Mouse (Mus musculus) MEL (cell line): Measurements from ENCODE around the gene Dpm2. TPM values are rescaled to one million over a fixed set of nuclear protein-coding genes. Genes with fewer than 3 reads are reported as not detected.

Experiments used
- DNase-seq: peaks from one replicate; pipeline ENCODE4 v3.0.0; 2011; ENCODE audit warnings: low read depth, low spot score
- H3K27ac ChIP-seq: 2 replicates; pipeline ENCODE4 v1.5.1; 2012; ENCODE audit warnings: low read depth, mild to moderate bottlenecking, control low read depth, low read length, moderate library complexity; ENCODE audit not compliant: control insufficient read depth
- H3K27me3 ChIP-seq, 2 experiments: fragments of 150-350 bp in 1 of 2; sonication (generic) in 1 of 2; 2 replicates each; pipeline ENCODE4 v1.6.1; 2012; ENCODE audit warnings: low read length in 2 of 2, mild to moderate bottlenecking in 2 of 2, improper control_type of control experiment in 1 of 2, moderate library complexity in 1 of 2; ENCODE audit not compliant: insufficient read depth in 2 of 2, control insufficient read depth in 1 of 2
- H3K36me3 ChIP-seq, 2 experiments: 2 replicates each; pipeline ENCODE4 v1.6.1; 2012 to 2014; ENCODE audit warnings: low read length in 2 of 2, improper control_type of control experiment in 1 of 2, inconsistent platforms in 1 of 2, mild to moderate bottlenecking in 1 of 2; ENCODE audit not compliant: insufficient read depth in 2 of 2, control insufficient read depth in 1 of 2
- H3K4me1 ChIP-seq, 2 experiments: fragments of 150-350 bp in 1 of 2; sonication (generic) in 1 of 2; 2 replicates each; pipeline ENCODE4 v1.6.1; 2012; ENCODE audit warnings: low read length in 2 of 2, improper control_type of control experiment in 1 of 2, mild to moderate bottlenecking in 1 of 2; ENCODE audit not compliant: insufficient read depth in 2 of 2, control insufficient read depth in 1 of 2
- H3K4me3 ChIP-seq, 2 experiments: fragments of 150-350 bp in 1 of 2; sonication (generic) in 1 of 2; 2 replicates each; pipeline ENCODE4 v1.5.1; 2012; ENCODE audit warnings: low read depth in 2 of 2, low read length in 2 of 2, mild to moderate bottlenecking in 2 of 2, moderate library complexity in 2 of 2, control low read depth in 1 of 2, improper control_type of control experiment in 1 of 2; ENCODE audit not compliant: control insufficient read depth in 1 of 2, insufficient read depth in 1 of 2
- H3K79me2 ChIP-seq: 2 replicates; pipeline ENCODE4 v1.6.1; 2012; ENCODE audit warnings: mild to moderate bottlenecking, low read length, moderate library complexity; ENCODE audit not compliant: control insufficient read depth, poor library complexity, insufficient read depth
- H3K9ac ChIP-seq: 2 replicates; pipeline ENCODE4 v1.6.1; 2012; ENCODE audit warnings: low read depth, mild to moderate bottlenecking, control low read depth, low read length, moderate library complexity; ENCODE audit not compliant: control insufficient read depth, poor library complexity, severe bottlenecking
- H3K9me3 ChIP-seq: fragments of 150-350 bp; sonication (generic); replicated peaks from 2 replicates; pipeline ENCODE4 v1.6.1; 2012; ENCODE audit warnings: mild to moderate bottlenecking, low read length, improper control_type of control experiment, moderate library complexity; ENCODE audit not compliant: insufficient read depth
- BHLHE40 ChIP-seq: IDR thresholded peaks from 2 replicates; pipeline ENCODE4 v1.6.1; 2012; ENCODE audit warnings: low read depth, mild to moderate bottlenecking, inconsistent platforms, low read length, improper control_type of control experiment, borderline replicate concordance
- EP300 ChIP-seq, 2 experiments: IDR thresholded peaks; 2 replicates each; pipeline ENCODE4 v1.6.1; 2011; ENCODE audit warnings: improper control_type of control experiment in 2 of 2, low read length in 2 of 2, low read depth in 1 of 2, mild to moderate bottlenecking in 1 of 2
- HCFC1 ChIP-seq: IDR thresholded peaks from 2 replicates; pipeline ENCODE4 v1.6.1; 2012; ENCODE audit warnings: low read depth, mild to moderate bottlenecking, inconsistent platforms, low read length, improper control_type of control experiment, moderate library complexity
- JUND ChIP-seq: IDR thresholded peaks from 2 replicates; pipeline ENCODE4 v1.6.1; 2011; ENCODE audit warnings: low read depth, mild to moderate bottlenecking, improper control_type of control experiment, low read length
- MAZ ChIP-seq: IDR thresholded peaks from 2 replicates; pipeline ENCODE4 v1.6.1; 2012; ENCODE audit warnings: low read depth, mild to moderate bottlenecking, inconsistent platforms, low read length, improper control_type of control experiment
- MYB ChIP-seq: IDR thresholded peaks from 2 replicates; pipeline ENCODE4 v1.6.1; 2011; ENCODE audit warnings: mild to moderate bottlenecking, low read depth, low read length, improper control_type of control experiment
- NELFE ChIP-seq: IDR thresholded peaks from 2 replicates; pipeline ENCODE4 v1.6.1; 2011; ENCODE audit warnings: low read depth, low read length, improper control_type of control experiment
- NRF1 ChIP-seq: IDR thresholded peaks from 2 replicates; pipeline ENCODE4 v1.6.1; 2014; ENCODE audit warnings: low read depth, mild to moderate bottlenecking, inconsistent platforms, low read length, improper control_type of control experiment, moderate library complexity; ENCODE audit not compliant: poor library complexity, insufficient read depth, severe bottlenecking
- RAD21 ChIP-seq: IDR thresholded peaks from 2 replicates; pipeline ENCODE4 v1.6.1; 2011; ENCODE audit warnings: mild to moderate bottlenecking, low read depth, low read length, improper control_type of control experiment
- RCOR1 ChIP-seq: IDR thresholded peaks from 2 replicates; pipeline ENCODE4 v1.6.1; 2012; ENCODE audit warnings: low read depth, mild to moderate bottlenecking, inconsistent platforms, low read length, improper control_type of control experiment
- SIN3A ChIP-seq: IDR thresholded peaks from 2 replicates; pipeline ENCODE4 v1.6.1; 2012; ENCODE audit warnings: low read length, improper control_type of control experiment, inconsistent platforms
- TAL1 ChIP-seq: IDR thresholded peaks from 2 replicates; pipeline ENCODE4 v1.6.1; 2012; ENCODE audit warnings: mild to moderate bottlenecking, inconsistent platforms, low read length, moderate library complexity, mixed read lengths
- TBP ChIP-seq: IDR thresholded peaks from 2 replicates; pipeline ENCODE4 v1.8.0; 2011; ENCODE audit warnings: low read depth, low read length, improper control_type of control experiment
- USF1 ChIP-seq: IDR thresholded peaks from 2 replicates; pipeline ENCODE4 v1.6.1; 2014; ENCODE audit warnings: low read depth, mild to moderate bottlenecking, inconsistent platforms, low read length, improper control_type of control experiment, moderate library complexity
- USF2 ChIP-seq, 2 experiments: IDR thresholded peaks; 2 replicates each; pipeline ENCODE4 v1.6.1; 2011 to 2012; ENCODE audit warnings: improper control_type of control experiment in 2 of 2, low read length in 2 of 2, borderline replicate concordance in 1 of 2, inconsistent platforms in 1 of 2, low read depth in 1 of 2, mild to moderate bottlenecking in 1 of 2; ENCODE audit not compliant: insufficient read depth in 1 of 2
- ZMIZ1 ChIP-seq: IDR thresholded peaks from 2 replicates; pipeline ENCODE4 v1.6.1; 2012; ENCODE audit warnings: low read depth, mild to moderate bottlenecking, inconsistent platforms, low read length, improper control_type of control experiment, moderate library complexity
- polyA plus RNA-seq, 2 experiments: library from polyadenylated mRNA; stranded (reverse) in 1 of 2; unstranded in 1 of 2; fragments of >175 nt in 1 of 2; fragments of >200 nt in 1 of 2; gene quantifications; 2 replicates each; pipeline versions ENCODE4 v1.2.1 to v1.2.4; 2012; ENCODE audit warnings: low replicate concordance in 2 of 2, low read depth in 1 of 2; ENCODE audit not compliant: insufficient read length in 2 of 2, insufficient read depth in 1 of 2, missing spikeins in 1 of 2
- total RNA-seq: library from RNA; depleted of rRNA; stranded (reverse); fragments of 300-350 nt; gene quantifications from 2 replicates; pipeline ENCODE4 v1.2.3, GENCODE M21; 2012

Dpm2 gene
- total and polyA plus RNA-seq, 3 experiments: 45.8 to 109 TPM; not detected in 1

- Histone ChIP-seq H3K9me3 (no peaks in the 10 kb centered on the region), H3K9ac (no peak overlapping the region), H3K4me1 (no peaks in the 10 kb centered on the region), H3K36me3 (no peaks in the 10 kb centered on the region), H3K79me2 (no peaks in the 10 kb centered on the region), H3K27me3 (peaks cover 3% of the 10 kb centered on the region in 2 experiments; a peak in 2 of 4 replicates), H3K27ac (no peak overlapping the region), H3K4me3 (no peak overlapping the region)
- TF ChIP-seq TBP: no peak
- no peak for TF ChIP-seq JUND
- TF ChIP-seq BHLHE40: no peak
- no peak for TF ChIP-seq ZMIZ1
- no peak for TF ChIP-seq RCOR1
- no peak for TF ChIP-seq NRF1
- TF ChIP-seq SIN3A: no peak
- no peak for TF ChIP-seq MYB
- no peak for TF ChIP-seq USF1
- no peak for TF ChIP-seq MAZ
- TF ChIP-seq TAL1: no peak
- no peak for TF ChIP-seq USF2 (IDR thresholded peaks at IDR 0.05; ENCODE audit: borderline replicate concordance in 1 of 2, insufficient read depth in 1 of 2, low read depth in 1 of 2, low read length in 2 of 2)
- no peak for TF ChIP-seq HCFC1
- no peak for DNase-seq
Measured at GRCm38 (mm10) chr2:32527468-32527966, 43.1 kb upstream of the Dpm2 start.

DNA sequence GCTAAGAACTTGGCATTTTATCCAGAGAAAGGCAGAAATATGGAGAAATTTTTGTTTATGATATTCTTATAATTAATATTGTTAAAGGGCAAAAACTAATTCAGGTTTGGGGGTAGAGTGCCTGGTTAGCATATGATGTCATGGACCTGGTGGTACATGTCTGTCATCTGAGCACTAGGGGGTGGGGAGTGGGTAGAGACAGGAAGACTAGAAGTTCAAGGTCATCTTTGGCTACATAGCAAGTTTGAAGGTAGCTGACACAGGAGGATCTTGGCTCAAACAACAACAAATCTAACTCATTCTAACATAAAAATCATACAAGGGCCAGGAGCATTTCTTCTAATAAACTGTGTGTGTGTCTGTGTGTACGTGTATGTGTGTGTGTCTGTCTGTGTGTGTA is 42.3 kb upstream of the Dpm2 start:
- Histone ChIP-seq H3K4me3 (no peak overlapping the region), H3K27me3 (peaks cover 3% of the 10 kb centered on the region in 2 experiments; a peak in 2 of 4 replicates)
- TF ChIP-seq RAD21 (no peak), NELFE (no peak), EP300 (IDR thresholded peaks at IDR 0.05; ENCODE audit: low read depth in 1 of 2, low read length in 2 of 2) (no peak), ZMIZ1 (no peak), SIN3A (no peak)
- TF ChIP-seq, all 39 proteins: peak for 0
- no peaks in the 10 kb centered on the region for H3K9me3 ChIP-seq
- no peaks in the 10 kb centered on the region for H3K79me2 ChIP-seq
- no peak overlapping the region for H3K9ac ChIP-seq
- DNase-seq: no peak
- no peaks in the 10 kb centered on the region for H3K36me3 ChIP-seq
- no peak overlapping the region for H3K27ac ChIP-seq
- no peaks in the 10 kb centered on the region for H3K4me1 ChIP-seq
